Mouse (Mus musculus): ENCODE measurements around the gene Ttpal. TPM values are rescaled to one million over a fixed set of nuclear protein-coding genes. Genes with fewer than 3 reads are reported as not detected.

Ttpal gene
- polyA plus RNA-seq (2014; fragmentation: Illumina TruSeq; extraction: RNeasy Lipid Tissue Mini Kit (QIAGEN cat#74804); ENCODE audit: low read depth, low replicate concordance), result 14.7 TPM

GRCm38 (mm10) chr2:163602101-163602971 is at the start of gene Ttpal:
TSS of gene Ttpal (plus strand) at chr2:163602314.

GRCm38 (mm10) chr2:163644575-163645385 is 42.7 kb downstream of the Ttpal start, which contains the start of gene Serinc3:
TSS of gene Serinc3 (minus strand) at chr2:163645131.

GRCm38 (mm10) chr2:163657975-163658886 is 56.1 kb downstream of the Ttpal start, which contains the start of gene Pkig:
TSS of gene Pkig (plus strand) at chr2:163658386.

Other genes with a start within 250 kb of the Ttpal start
- 4.1 TPM for gene Jph2, start 204.3 kb upstream of the Ttpal start, polyA plus RNA-seq (2014; fragmentation: Illumina TruSeq; extraction: RNeasy Lipid Tissue Mini Kit (QIAGEN cat#74804); ENCODE audit: low read depth, low replicate concordance)
- gene Oser1, start 177.6 kb upstream of the Ttpal start, polyA plus RNA-seq (2014; fragmentation: Illumina TruSeq; extraction: RNeasy Lipid Tissue Mini Kit (QIAGEN cat#74804); ENCODE audit: low read depth, low replicate concordance), result 48.4 TPM
- gene Gdap1l1, start 163.8 kb upstream of the Ttpal start, polyA plus RNA-seq (2014; fragmentation: Illumina TruSeq; extraction: RNeasy Lipid Tissue Mini Kit (QIAGEN cat#74804); ENCODE audit: low read depth, low replicate concordance), result 1.4 TPM
- 44.0 TPM for gene Fitm2, start 129.7 kb upstream of the Ttpal start, polyA plus RNA-seq (2014; fragmentation: Illumina TruSeq; extraction: RNeasy Lipid Tissue Mini Kit (QIAGEN cat#74804); ENCODE audit: low read depth, low replicate concordance)
- gene R3hdml, start 110.0 kb upstream of the Ttpal start, polyA plus RNA-seq (2014; fragmentation: Illumina TruSeq; extraction: RNeasy Lipid Tissue Mini Kit (QIAGEN cat#74804); ENCODE audit: low read depth, low replicate concordance), result not detected
- gene Hnf4a, start 95.5 kb upstream of the Ttpal start, polyA plus RNA-seq (2014; fragmentation: Illumina TruSeq; extraction: RNeasy Lipid Tissue Mini Kit (QIAGEN cat#74804); ENCODE audit: low read depth, low replicate concordance), result 5.8 TPM
- gene Serinc3, start 42.8 kb downstream of the Ttpal start, polyA plus RNA-seq (2014; fragmentation: Illumina TruSeq; extraction: RNeasy Lipid Tissue Mini Kit (QIAGEN cat#74804); ENCODE audit: low read depth, low replicate concordance), result 547 TPM
- 65.9 TPM for gene Pkig, start 56.1 kb downstream of the Ttpal start, polyA plus RNA-seq (2014; fragmentation: Illumina TruSeq; extraction: RNeasy Lipid Tissue Mini Kit (QIAGEN cat#74804); ENCODE audit: low read depth, low replicate concordance)
- 3.2 TPM for gene Ada, start 147.9 kb downstream of the Ttpal start, polyA plus RNA-seq (2014; fragmentation: Illumina TruSeq; extraction: RNeasy Lipid Tissue Mini Kit (QIAGEN cat#74804); ENCODE audit: low read depth, low replicate concordance)
- 9.1 TPM for gene Ccn5, start 218.5 kb downstream of the Ttpal start, polyA plus RNA-seq (2014; fragmentation: Illumina TruSeq; extraction: RNeasy Lipid Tissue Mini Kit (QIAGEN cat#74804); ENCODE audit: low read depth, low replicate concordance)